Mouse (Mus musculus) testis, adult 2 months (tissue): ENCODE measurements around the gene Cd5. TPM values are rescaled to one million over a fixed set of nuclear protein-coding genes. Genes with fewer than 3 reads are reported as not detected.

Source experiments
- H3K27ac ChIP-seq: fragments of 200-500 bp; 2 replicates; pipeline ENCODE4 v1.5.1; 2012; ENCODE audit warnings: low read depth, low read length; ENCODE audit not compliant: control insufficient read depth, insufficient read depth
- H3K27me3 ChIP-seq: fragments of 200-500 bp; 2 replicates; pipeline ENCODE4 v1.6.1; 2012; ENCODE audit warnings: mild to moderate bottlenecking, low read length, moderate library complexity; ENCODE audit not compliant: control insufficient read depth, insufficient read depth
- H3K36me3 ChIP-seq: fragments of 200-500 bp; 2 replicates; pipeline ENCODE4 v1.6.1; 2012; ENCODE audit warnings: mild to moderate bottlenecking, low read length; ENCODE audit not compliant: control insufficient read depth, insufficient read depth
- H3K4me1 ChIP-seq: fragments of 200-500 bp; 2 replicates; pipeline ENCODE4 v1.6.1; 2012; ENCODE audit warnings: low read length; ENCODE audit not compliant: control insufficient read depth, insufficient read depth
- H3K4me3 ChIP-seq: fragments of 200-500 bp; 2 replicates; pipeline ENCODE4 v1.5.1; 2012; ENCODE audit warnings: low read depth, mild to moderate bottlenecking, low read length, moderate library complexity, mixed read lengths; ENCODE audit not compliant: control insufficient read depth
- CTCF ChIP-seq: fragments of 200-500 bp; IDR thresholded peaks from 2 replicates; pipeline ENCODE4 v1.5.1; 2012; ENCODE audit warnings: low read depth, mild to moderate bottlenecking, inconsistent platforms, low read length, moderate library complexity; ENCODE audit not compliant: control insufficient read depth, insufficient read depth, insufficient replicate concordance
- POLR2A ChIP-seq: fragments of 200-500 bp; IDR thresholded peaks from 2 replicates; pipeline ENCODE4 v1.6.1; 2012; ENCODE audit warnings: low read depth, mild to moderate bottlenecking, inconsistent platforms, low read length, moderate library complexity; ENCODE audit not compliant: control insufficient read depth
- polyA plus RNA-seq: library from polyadenylated mRNA; depleted of rRNA; stranded (reverse); fragments of >200 nt; gene quantifications from 2 replicates; pipeline ENCODE4 v1.2.3, GENCODE M21; 2012

Cd5 gene
- polyA plus RNA-seq, 1 experiment, result 0.06 TPM

DNA sequence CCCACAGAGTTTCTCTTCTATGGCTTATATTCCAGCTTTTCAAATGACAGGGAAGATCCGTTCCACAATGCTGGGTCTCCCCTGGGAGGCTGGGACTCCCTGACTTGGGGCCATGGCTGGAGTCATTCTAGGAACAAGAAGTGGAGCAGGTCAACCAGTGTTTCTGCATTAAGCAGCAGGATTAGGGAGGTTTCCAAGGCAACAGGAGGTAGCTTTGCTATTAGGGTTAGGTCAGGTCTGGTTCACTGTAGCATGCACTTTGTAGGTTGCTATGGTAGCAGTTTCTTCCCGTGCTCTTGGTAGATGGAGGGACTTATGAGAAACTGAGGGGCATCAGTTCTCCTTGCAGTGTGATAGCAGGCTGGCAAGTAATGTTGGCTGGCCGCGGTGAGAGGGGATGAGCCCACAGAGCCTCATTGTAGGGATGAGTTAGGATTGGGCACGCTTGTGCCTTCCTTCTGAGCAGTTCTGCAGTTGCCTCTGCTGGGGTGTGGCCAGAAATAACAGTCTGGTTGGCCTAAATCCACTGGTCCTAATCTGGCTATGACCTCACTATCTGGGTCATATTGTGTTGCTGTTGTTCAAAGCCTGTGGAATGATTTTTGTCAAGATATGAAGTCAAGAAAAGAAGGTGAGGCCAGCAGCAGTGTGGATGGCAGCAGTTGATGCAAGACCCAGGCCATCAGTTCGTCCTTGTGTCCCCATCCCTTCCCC, 37.6 kb downstream of the Cd5 start:
- Histone ChIP-seq H3K27me3 (no peaks in the 10 kb centered on the region), H3K27ac (no peak overlapping the region), H3K36me3 (peaks cover 2% of the 10 kb centered on the region; the same call in 1 of the 2 replicates), H3K4me3 (no peak overlapping the region), H3K4me1 (peaks cover 5% of the 10 kb centered on the region)
- no peak for TF ChIP-seq POLR2A
- no peak for TF ChIP-seq CTCF

DNA sequence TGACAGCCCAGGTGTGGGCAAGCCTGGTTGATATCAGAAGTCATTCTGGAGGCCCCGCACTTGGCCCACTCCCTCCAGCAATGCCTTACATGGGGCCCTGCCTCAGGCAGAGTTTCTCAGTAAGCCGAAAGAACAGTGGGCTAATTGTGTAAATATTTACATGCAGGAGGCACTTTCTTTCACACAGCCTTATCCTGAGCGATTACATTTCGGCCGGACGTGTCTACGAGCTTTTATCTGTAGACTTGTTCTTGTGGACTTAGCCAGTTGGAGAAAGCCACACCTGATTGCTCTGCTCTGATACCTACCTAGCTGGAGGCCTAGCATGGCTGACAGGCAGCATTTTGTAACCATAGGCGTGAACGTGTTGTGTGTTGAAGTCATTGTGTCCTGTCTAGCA, 39.0 kb downstream of the Cd5 start:
- H3K36me3 ChIP-seq, result no peaks in the 10 kb centered on the region; the same call in 1 of the 2 replicates
- TF ChIP-seq POLR2A (no peak), CTCF (no peak)
- H3K4me3 ChIP-seq, result no peak overlapping the region
- peaks cover 5% of the 10 kb centered on the region for H3K4me1 ChIP-seq
- H3K27ac ChIP-seq, result no peak overlapping the region
- H3K27me3 ChIP-seq, result no peaks in the 10 kb centered on the region

DNA sequence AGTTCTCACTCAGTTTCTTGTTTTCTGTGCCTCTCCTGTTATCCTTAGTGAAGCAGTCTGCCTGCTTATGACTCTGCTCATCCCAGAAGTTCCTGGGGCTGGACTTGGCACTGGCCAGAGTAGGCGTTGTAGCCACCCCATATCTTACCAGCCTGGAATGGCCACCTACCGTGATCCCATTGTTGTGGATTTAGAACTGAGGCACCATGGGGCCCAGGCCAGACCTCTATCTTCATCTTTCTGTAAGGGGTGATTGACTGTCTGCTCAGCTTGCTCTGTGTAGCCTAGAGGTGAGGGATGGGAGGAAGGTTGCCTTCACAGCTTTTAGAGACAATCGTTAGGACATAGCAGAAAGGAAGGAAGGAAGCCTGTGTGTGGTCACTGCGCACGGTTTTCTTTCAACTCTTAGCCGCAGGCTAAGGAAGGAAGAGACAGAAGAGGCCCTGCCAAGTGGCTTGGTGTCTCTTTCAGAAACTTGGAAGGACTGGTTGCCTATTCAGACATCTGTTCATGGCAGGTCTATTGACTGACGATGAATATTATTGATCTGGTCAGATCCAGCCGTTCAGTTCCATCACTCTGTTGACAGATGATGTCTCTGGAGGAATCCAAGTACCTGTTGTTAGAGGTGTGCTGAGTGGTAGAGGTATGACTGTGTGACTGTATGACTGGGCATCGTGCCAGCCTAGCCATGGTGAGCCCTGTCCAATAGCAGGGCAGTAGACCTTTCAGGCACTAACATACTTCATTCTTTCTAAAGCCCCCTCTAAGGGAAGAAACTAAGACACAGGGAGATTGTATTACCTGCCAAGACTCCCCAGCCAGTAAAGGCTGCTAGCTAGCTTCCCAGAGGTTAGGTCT, 40.4 kb downstream of the Cd5 start:
- no peak overlapping the region for H3K4me3 ChIP-seq
- no peaks in the 10 kb centered on the region; the same call in 1 of the 2 replicates for H3K36me3 ChIP-seq
- TF ChIP-seq CTCF, result no peak
- no peak for TF ChIP-seq POLR2A
- H3K27me3 ChIP-seq, result no peaks in the 10 kb centered on the region
- no peak overlapping the region for H3K27ac ChIP-seq
- peaks cover 2% of the 10 kb centered on the region for H3K4me1 ChIP-seq

DNA sequence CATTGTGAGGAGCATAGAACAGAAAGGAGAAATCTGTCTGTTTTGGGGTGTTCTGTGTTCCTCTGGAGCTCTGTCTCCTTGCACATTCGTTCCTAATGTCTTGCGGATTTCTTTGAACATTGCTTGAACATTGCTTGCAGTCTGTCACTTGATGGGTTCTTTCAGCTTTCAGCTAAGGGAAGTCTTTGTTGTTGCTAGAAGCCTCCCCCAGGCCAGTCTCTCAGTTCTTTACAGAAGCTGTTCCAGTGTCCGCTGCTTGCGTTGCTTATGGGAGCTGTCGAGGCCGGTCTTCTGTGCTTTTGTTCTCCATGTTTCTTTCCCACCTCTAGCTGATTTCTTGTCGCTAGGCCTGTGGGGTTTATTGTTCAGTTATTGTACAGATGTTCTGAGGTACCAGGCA, 43.0 kb downstream of the Cd5 start:
- Histone ChIP-seq H3K4me1 (no peaks in the 10 kb centered on the region), H3K4me3 (no peak overlapping the region), H3K27ac (no peak overlapping the region), H3K36me3 (no peaks in the 10 kb centered on the region; the same call in 1 of the 2 replicates), H3K27me3 (no peaks in the 10 kb centered on the region)
- no peak for TF ChIP-seq POLR2A
- TF ChIP-seq CTCF, result no peak

DNA sequence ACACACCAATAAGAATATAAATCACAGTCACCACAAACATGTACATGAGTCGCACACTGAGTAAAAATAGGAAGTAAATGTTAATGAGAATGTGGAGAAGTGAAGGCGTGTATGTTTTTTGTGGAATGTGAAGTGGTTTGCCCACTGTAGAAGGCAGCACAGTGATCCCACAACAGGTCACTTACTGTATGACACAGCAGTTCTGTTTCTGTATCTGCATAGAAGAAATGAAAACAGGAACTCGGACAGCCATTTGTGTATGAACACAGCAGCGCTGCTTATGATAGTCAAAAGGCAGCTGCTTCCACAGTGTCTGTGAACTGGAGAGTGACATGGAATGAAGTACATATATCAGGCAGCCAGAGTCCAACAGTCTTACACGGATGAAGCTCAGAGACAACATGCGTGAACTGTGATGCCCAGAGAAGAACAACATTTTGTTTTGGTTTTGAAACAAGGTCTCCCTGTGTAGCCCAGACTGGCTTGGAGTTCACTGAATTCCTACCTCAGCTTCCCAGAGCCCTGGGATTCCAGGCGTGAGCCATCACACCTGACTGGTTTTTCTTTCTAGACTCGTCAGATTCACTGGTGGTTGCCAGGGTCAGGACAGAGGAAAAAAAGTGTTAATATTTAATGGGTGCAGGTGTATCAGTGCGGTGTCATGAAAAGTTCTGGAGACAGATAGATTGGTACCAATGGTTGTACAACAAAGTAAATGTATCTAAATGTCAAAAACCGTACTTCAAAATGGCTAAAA, 44.7 kb downstream of the Cd5 start:
- Histone ChIP-seq H3K36me3 (no peaks in the 10 kb centered on the region; the same call in 1 of the 2 replicates), H3K4me3 (no peak overlapping the region), H3K27me3 (no peaks in the 10 kb centered on the region), H3K4me1 (peaks cover 6% of the 10 kb centered on the region), H3K27ac (no peak overlapping the region)
- TF ChIP-seq CTCF (no peak), POLR2A (no peak)

DNA sequence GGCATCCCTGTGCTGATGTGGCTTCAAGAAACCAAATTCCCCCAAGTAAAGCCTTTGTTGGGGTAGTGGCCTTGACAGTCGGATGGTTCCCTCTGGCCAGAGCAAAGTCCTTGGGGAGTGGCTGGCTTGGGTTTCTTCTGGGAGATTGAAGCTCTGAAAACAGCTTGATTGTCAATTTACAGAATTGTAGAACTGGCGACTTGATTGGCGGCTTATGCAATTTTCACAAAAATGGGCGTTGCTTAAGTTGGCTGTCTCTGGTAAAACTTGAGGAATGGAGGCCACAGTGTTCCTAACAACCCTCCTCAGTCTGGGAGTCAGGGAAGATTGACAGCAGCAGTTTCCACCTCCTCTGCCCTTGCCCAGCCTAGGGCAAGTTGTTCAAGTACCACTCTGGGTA, 46.4 kb downstream of the Cd5 start:
- Histone ChIP-seq H3K4me3 (no peak overlapping the region), H3K4me1 (peaks cover 6% of the 10 kb centered on the region)
- no peak for TF ChIP-seq CTCF
- no peak for TF ChIP-seq POLR2A

More for the DNA sequence above, 46.4 kb downstream of the Cd5 start:
- Histone ChIP-seq H3K27ac (no peak overlapping the region), H3K36me3 (no peaks in the 10 kb centered on the region; the same call in 1 of the 2 replicates), H3K27me3 (no peaks in the 10 kb centered on the region)
